Mouse (Mus musculus): ENCODE results near the gene Adam19.

DNA sequence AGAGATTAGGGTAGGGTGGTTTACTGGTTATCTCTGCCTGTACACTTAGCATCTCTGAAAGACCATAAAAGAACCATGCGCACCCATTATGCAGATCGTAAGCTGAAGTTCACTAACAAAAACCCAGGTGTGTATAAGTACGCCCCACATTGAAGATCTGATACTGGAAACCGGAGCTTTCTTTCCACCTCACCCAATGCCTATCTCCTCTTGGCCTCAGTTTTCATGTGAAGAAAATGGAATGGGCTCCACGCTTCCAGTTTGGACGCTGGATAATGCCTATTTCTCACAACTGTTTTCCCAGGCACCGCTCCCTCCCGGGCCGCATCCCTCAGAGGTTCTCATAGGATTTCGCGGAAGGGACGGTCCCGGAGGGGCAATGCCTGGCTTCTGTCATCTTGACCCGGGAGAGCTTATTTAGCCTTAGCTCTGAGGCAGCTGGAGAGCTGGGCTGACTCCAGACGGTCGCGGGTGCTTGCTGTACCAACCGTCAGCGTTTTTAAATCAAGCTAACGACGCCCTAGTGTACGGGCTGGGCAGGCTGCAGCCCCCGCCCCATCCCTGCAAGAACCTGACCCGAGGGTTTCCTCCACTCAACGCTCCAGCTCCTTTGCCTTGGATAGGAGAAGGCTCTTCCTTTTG, 1.1 kb downstream of the Adam19 start:
- TF ChIP-seq POLR2A (IDR thresholded peaks at IDR 0.05; ENCODE audit: low read depth, low read length) (no peak), CTCF (IDR thresholded peaks at IDR 0.05; ENCODE audit: extremely low read depth, insufficient read depth, insufficient read length, insufficient replicate concordance) (no peak)
